Mouse (Mus musculus) embryonic fibroblast, embryonic 13.5 days (primary cell): Measurements from ENCODE around the gene Spg7.
"Not testable (repeated sequence)": the region's sequence is repeated elsewhere in the genome, so short reads cannot be mapped to it uniquely, and the experiment has no call there.

ENCODE experiments used
- CTCF ChIP-seq: IDR thresholded peaks from 2 replicates; pipeline ENCODE4 v1.5.1; 2011; ENCODE audit warnings: mild to moderate bottlenecking, control low read depth, low read length, moderate library complexity, borderline replicate concordance; ENCODE audit not compliant: insufficient read depth
- POLR2A ChIP-seq: IDR thresholded peaks from 2 replicates; pipeline ENCODE4 v1.6.1; 2011; ENCODE audit warnings: low read depth, mild to moderate bottlenecking, control low read depth, low read length, moderate library complexity

GRCm38 (mm10) chr8:123044743-123045425 is 17.9 kb upstream of the Spg7 start:
- not testable (repeated sequence) for TF ChIP-seq CTCF, POLR2A
